Mouse (Mus musculus) heart, adult 2 months (tissue): ENCODE data around the gene Spdef. TPM values are rescaled to one million over a fixed set of nuclear protein-coding genes. Genes with fewer than 3 reads are reported as not detected.

ENCODE experiments used
- DNase-seq, 2 experiments: peaks; one replicate each; pipeline ENCODE4 v3.0.0; 2021
- H3K27ac ChIP-seq: fragments of 200-600 bp; 2 replicates; pipeline ENCODE4 v1.8.1; 2022
- H3K27me3 ChIP-seq: fragments of 200-500 bp; 2 replicates; pipeline ENCODE4 v1.6.1; 2012; ENCODE audit warnings: mild to moderate bottlenecking, low read length, inconsistent platforms, mixed read lengths; ENCODE audit not compliant: control insufficient read depth, insufficient read depth
- H3K36me3 ChIP-seq: fragments of 200-500 bp; 2 replicates; pipeline ENCODE4 v1.6.1; 2012; ENCODE audit warnings: low read length, inconsistent platforms; ENCODE audit not compliant: control insufficient read depth, insufficient read depth
- H3K4me1 ChIP-seq: fragments of 200-500 bp; 2 replicates; pipeline ENCODE4 v1.6.1; 2011; ENCODE audit warnings: low read length; ENCODE audit not compliant: control insufficient read depth, insufficient read depth
- H3K4me3 ChIP-seq: fragments of 200-600 bp; 2 replicates; pipeline ENCODE4 v1.8.1; 2022
- H3K79me2 ChIP-seq: fragments of 200-500 bp; replicated peaks from 2 replicates; pipeline ENCODE4 v1.6.1; 2012; ENCODE audit warnings: mild to moderate bottlenecking, inconsistent platforms, low read length, moderate library complexity, mixed read lengths; ENCODE audit not compliant: control insufficient read depth, insufficient read depth
- H3K9ac ChIP-seq: fragments of 200-500 bp; 2 replicates; pipeline ENCODE4 v1.6.1; 2012; ENCODE audit warnings: low read depth, mild to moderate bottlenecking, control low read depth, inconsistent platforms, low read length, mixed read lengths
- CTCF ChIP-seq: fragments of 200-600 bp; IDR thresholded peaks from 2 replicates; pipeline ENCODE4 v1.8.1; 2022; ENCODE audit warnings: antibody characterized with exemption, mild to moderate bottlenecking, moderate library complexity
- EP300 ChIP-seq: fragments of 200-500 bp; IDR thresholded peaks from 2 replicates; pipeline ENCODE4 v1.6.1; 2011; ENCODE audit warnings: low read depth, low read length, control low read depth; ENCODE audit not compliant: insufficient read depth
- POLR2A ChIP-seq: fragments of 200-500 bp; IDR thresholded peaks from 2 replicates; pipeline ENCODE4 v1.6.1; 2011; ENCODE audit warnings: mild to moderate bottlenecking, low read depth, low read length, control low read depth; ENCODE audit not compliant: insufficient read depth
- WGBS: fragments of 180-500 bp; shearing (Covaris S2); methylation state at CpG from one replicate; pipeline ENCODE4 v1.1.7; 2018; 5-methylcytosine and 5-hydroxymethylcytosine counted together
- intact Hi-C: fragments of 180-260 bp; cut with DNase I; formaldehyde crosslinking; loops from one replicate; pipeline ENCODE4 v1.15.1; 2025
- polyA plus RNA-seq: library from polyadenylated mRNA; depleted of rRNA; stranded (reverse); fragments of >200 nt; gene quantifications from 2 replicates; pipeline ENCODE4 v1.2.3, GENCODE M21; 2012
- total RNA-seq, 2 experiments: library from RNA; stranded (reverse); gene quantifications; 2 replicates each; pipeline ENCODE4 v1.2.3; 2021

Gene Spdef
- total and polyA plus RNA-seq, 3 experiments: 0.21 TPM; not detected in 2

GRCm38 (mm10) chr17:27734344-27735073 is 5.8 kb upstream of the Spdef start:
- Histone ChIP-seq H3K79me2 (no peaks in the 10 kb centered on the region), H3K4me3 (no peak overlapping the region), H3K27me3 (no peaks in the 10 kb centered on the region), H3K9ac (no peak overlapping the region), H3K36me3 (no peaks in the 10 kb centered on the region), H3K4me1 (no peaks in the 10 kb centered on the region), H3K27ac (no peak overlapping the region)
- WGBS: 32% methylated on average over 13 of the region's 13 CpGs
- TF ChIP-seq POLR2A: no peak
- TF ChIP-seq CTCF: no peak
- TF ChIP-seq EP300: no peak
- DNase-seq: no peak
- intact Hi-C loops: no loop called here

GRCm38 (mm10) chr17:27732694-27733093 is 3.9 kb upstream of the Spdef start:
- H3K4me3 ChIP-seq: no peak overlapping the region
- no peak for DNase-seq
- H3K4me1 ChIP-seq: no peaks in the 10 kb centered on the region
- no peak for TF ChIP-seq CTCF
- TF ChIP-seq EP300: no peak
- no peak for TF ChIP-seq POLR2A
- no peak overlapping the region for H3K27ac ChIP-seq
- no peaks in the 10 kb centered on the region for H3K27me3 ChIP-seq
- intact Hi-C loops: no loop called here
- WGBS: 58% methylated on average over 3 of the region's 3 CpGs
- H3K36me3 ChIP-seq: no peaks in the 10 kb centered on the region
- no peaks in the 10 kb centered on the region for H3K79me2 ChIP-seq
- H3K9ac ChIP-seq: no peak overlapping the region

GRCm38 (mm10) chr17:27732152-27732551 is 3.4 kb upstream of the Spdef start:
- WGBS: 45% methylated on average over 5 of the region's 5 CpGs
- Histone ChIP-seq H3K4me1 (no peaks in the 10 kb centered on the region), H3K27ac (no peak overlapping the region), H3K9ac (no peak overlapping the region), H3K79me2 (no peaks in the 10 kb centered on the region), H3K4me3 (no peak overlapping the region), H3K36me3 (no peaks in the 10 kb centered on the region), H3K27me3 (no peaks in the 10 kb centered on the region)
- no peak for TF ChIP-seq EP300
- TF ChIP-seq POLR2A: no peak
- no peak for TF ChIP-seq CTCF
- DNase-seq: no peak
- intact Hi-C loops: no loop called here

- no peak overlapping the region for H3K4me3 ChIP-seq
- intact Hi-C loops: no loop called here
- H3K4me1 ChIP-seq: no peaks in the 10 kb centered on the region
- no peaks in the 10 kb centered on the region for H3K27me3 ChIP-seq
- no peak for TF ChIP-seq EP300
- TF ChIP-seq CTCF: no peak
- TF ChIP-seq POLR2A: no peak
- 42% methylated on average over 7 of the region's 7 CpGs for WGBS
- no peak for DNase-seq
- no peak overlapping the region for H3K27ac ChIP-seq
- no peak overlapping the region for H3K9ac ChIP-seq
- no peaks in the 10 kb centered on the region for H3K79me2 ChIP-seq
- no peaks in the 10 kb centered on the region for H3K36me3 ChIP-seq
Measured at GRCm38 (mm10) chr17:27726527-27726926, 2.2 kb downstream of the Spdef start.

GRCm38 (mm10) chr17:27725412-27725811 is 3.3 kb downstream of the Spdef start:
- Histone ChIP-seq H3K79me2 (no peaks in the 10 kb centered on the region), H3K4me1 (no peaks in the 10 kb centered on the region), H3K36me3 (no peaks in the 10 kb centered on the region), H3K27ac (no peak overlapping the region), H3K27me3 (no peaks in the 10 kb centered on the region), H3K9ac (no peak overlapping the region), H3K4me3 (no peak overlapping the region)
- intact Hi-C loops: no loop called here
- TF ChIP-seq CTCF: no peak
- no peak for TF ChIP-seq POLR2A
- no peak for TF ChIP-seq EP300
- no peak for DNase-seq
- 27% methylated on average over 10 of the region's 10 CpGs for WGBS

- intact Hi-C loops: no loop called here
- H3K36me3 ChIP-seq: no peaks in the 10 kb centered on the region
- TF ChIP-seq CTCF (no peak), POLR2A (no peak), EP300 (no peak)
- H3K27ac ChIP-seq: no peak overlapping the region
- H3K9ac ChIP-seq: no peak overlapping the region
- no peaks in the 10 kb centered on the region for H3K4me1 ChIP-seq
- no peaks in the 10 kb centered on the region for H3K79me2 ChIP-seq
- WGBS: 42% methylated on average over 10 of the region's 10 CpGs
- H3K27me3 ChIP-seq: no peaks in the 10 kb centered on the region
- no peak for DNase-seq
- no peak overlapping the region for H3K4me3 ChIP-seq
Measured at GRCm38 (mm10) chr17:27725011-27725410, 3.7 kb downstream of the Spdef start.
